Mouse (Mus musculus): ENCODE measurements around the gene AI854703.
"Not testable (repeated sequence)": the region's sequence is repeated elsewhere in the genome, so short reads cannot be mapped to it uniquely, and the experiment has no call there.

Gene AI854703

GRCm38 (mm10) chr6:48613464-48613863 is 13.1 kb upstream of the AI854703 start:
- no peak for DNase-seq (ENCODE audit: low read depth in 2 of 2, low spot score in 2 of 2)

GRCm38 (mm10) chr6:48614756-48615155 is 11.8 kb upstream of the AI854703 start:
- no peak for DNase-seq (ENCODE audit: low read depth in 2 of 2, low spot score in 2 of 2)

GRCm38 (mm10) chr6:48620031-48620430 is 6.5 kb upstream of the AI854703 start:
- no peak for DNase-seq (ENCODE audit: low read depth in 2 of 2, low spot score in 2 of 2)

- not testable (repeated sequence) for DNase-seq (ENCODE audit: low read depth in 2 of 2, low spot score in 2 of 2)
Measured at GRCm38 (mm10) chr6:48622186-48622843, 4.2 kb upstream of the AI854703 start.

- DNase-seq (ENCODE audit: low read depth in 2 of 2, low spot score in 2 of 2), result no peak
Measured at GRCm38 (mm10) chr6:48623460-48623859, 3.1 kb upstream of the AI854703 start.

- DNase-seq (ENCODE audit: low read depth in 2 of 2, low spot score in 2 of 2), result peak; percentile 32 to 35
Measured at GRCm38 (mm10) chr6:48626984-48627383, 420 bp downstream of the AI854703 start.

- DNase-seq (ENCODE audit: low read depth in 2 of 2, low spot score in 2 of 2), result no peak
Measured at GRCm38 (mm10) chr6:48627511-48627924, 954 bp downstream of the AI854703 start.

- no peak for DNase-seq (ENCODE audit: low read depth in 2 of 2, low spot score in 2 of 2)
Measured at GRCm38 (mm10) chr6:48628377-48628776, 1.8 kb downstream of the AI854703 start.

GRCm38 (mm10) chr6:48628808-48629660 is 2.5 kb downstream of the AI854703 start:
- peak; percentile 25 to 34 for DNase-seq (ENCODE audit: low read depth in 2 of 2, low spot score in 2 of 2)

GRCm38 (mm10) chr6:48629661-48630034 is 3.1 kb downstream of the AI854703 start:
- DNase-seq (ENCODE audit: low read depth in 2 of 2, low spot score in 2 of 2), result no peak

- DNase-seq (ENCODE audit: low read depth in 2 of 2, low spot score in 2 of 2), result no peak
Measured at GRCm38 (mm10) chr6:48630831-48631230, 4.3 kb downstream of the AI854703 start.

- DNase-seq (ENCODE audit: low read depth in 2 of 2, low spot score in 2 of 2), result no peak
Measured at GRCm38 (mm10) chr6:48635105-48635504, 8.5 kb downstream of the AI854703 start.

- no peak for DNase-seq (ENCODE audit: low read depth in 2 of 2, low spot score in 2 of 2)
Measured at GRCm38 (mm10) chr6:48636515-48636914, 10.0 kb downstream of the AI854703 start.

GRCm38 (mm10) chr6:48637811-48638500 is 11.4 kb downstream of the AI854703 start:
- DNase-seq (ENCODE audit: low read depth in 2 of 2, low spot score in 2 of 2), result no peak

- no peak for DNase-seq (ENCODE audit: low read depth in 2 of 2, low spot score in 2 of 2)
Measured at GRCm38 (mm10) chr6:48638553-48638952, 12.0 kb downstream of the AI854703 start.

GRCm38 (mm10) chr6:48641391-48641790 is 14.8 kb downstream of the AI854703 start:
- no peak for DNase-seq (ENCODE audit: low read depth in 2 of 2, low spot score in 2 of 2)

GRCm38 (mm10) chr6:48642764-48643292 is 16.3 kb downstream of the AI854703 start:
- peak in 1 of 2 experiments; percentile 53 for DNase-seq (ENCODE audit: low read depth in 2 of 2, low spot score in 2 of 2)

GRCm38 (mm10) chr6:48645660-48646308 is 19.2 kb downstream of the AI854703 start:
- DNase-seq (ENCODE audit: low read depth in 2 of 2, low spot score in 2 of 2), result peak; percentile 70 to 77

GRCm38 (mm10) chr6:48646309-48646690 is 19.7 kb downstream of the AI854703 start:
- no peak for DNase-seq (ENCODE audit: low read depth in 2 of 2, low spot score in 2 of 2)

- peak; percentile 82 to 88 for DNase-seq (ENCODE audit: low read depth in 2 of 2, low spot score in 2 of 2)
Measured at GRCm38 (mm10) chr6:48646995-48647394, 20.4 kb downstream of the AI854703 start, which contains the start of gene Gimap8. TSS of gene Gimap8 (plus strand) at chr6:48647234.

GRCm38 (mm10) chr6:48647611-48648010 is 21.0 kb downstream of the AI854703 start:
- DNase-seq (ENCODE audit: low read depth in 2 of 2, low spot score in 2 of 2), result no peak
